Mouse (Mus musculus): ENCODE results near the gene Gm20388. TPM values are rescaled to one million over a fixed set of nuclear protein-coding genes. Genes with fewer than 3 reads are reported as not detected.

The Gm20388 gene
- polyA plus RNA-seq, 1 experiment, result 18.7 TPM

GRCm38 (mm10) chr8:121076555-121076954 lies 1165.9 kb downstream of the Gm20388 start:
- Histone ChIP-seq H3K4me1 (ENCODE audit: control insufficient read depth, insufficient read depth, low read length) (no peaks in the 10 kb centered on the region), H3K27ac (ENCODE audit: insufficient read depth, low read length) (no peak overlapping the region), H3K4me3 (replicated peaks; ENCODE audit: insufficient read depth, low read depth, low read length) (no peak overlapping the region), H3K27me3 (ENCODE audit: control insufficient read depth, insufficient read depth, low read length) (peaks cover 1% of the 10 kb centered on the region; the same call in 1 of the 2 replicates)
- WGBS, result 6% methylated on average over 7 of the region's 7 CpGs
- DNase-seq, result no peak
- TF ChIP-seq POLR2A (IDR thresholded peaks at IDR 0.05; ENCODE audit: borderline replicate concordance, insufficient read depth, low read length) (no peak), CTCF (IDR thresholded peaks at IDR 0.05; ENCODE audit: borderline replicate concordance, insufficient read depth, low read depth, low read length) (no peak)

GRCm38 (mm10) chr8:121078721-121079120 lies 1168.1 kb downstream of the Gm20388 start:
- Histone ChIP-seq H3K4me3 (replicated peaks; ENCODE audit: insufficient read depth, low read depth, low read length) (no peak overlapping the region), H3K4me1 (ENCODE audit: control insufficient read depth, insufficient read depth, low read length) (no peaks in the 10 kb centered on the region), H3K27me3 (ENCODE audit: control insufficient read depth, insufficient read depth, low read length) (peaks cover 6% of the 10 kb centered on the region; the same call in 1 of the 2 replicates), H3K27ac (ENCODE audit: insufficient read depth, low read length) (no peak overlapping the region)
- no peak for DNase-seq
- TF ChIP-seq CTCF (IDR thresholded peaks at IDR 0.05; ENCODE audit: borderline replicate concordance, insufficient read depth, low read depth, low read length), result no peak
- TF ChIP-seq POLR2A (IDR thresholded peaks at IDR 0.05; ENCODE audit: borderline replicate concordance, insufficient read depth, low read length), result no peak
- 6% methylated on average over 14 of the region's 14 CpGs for WGBS

DNA sequence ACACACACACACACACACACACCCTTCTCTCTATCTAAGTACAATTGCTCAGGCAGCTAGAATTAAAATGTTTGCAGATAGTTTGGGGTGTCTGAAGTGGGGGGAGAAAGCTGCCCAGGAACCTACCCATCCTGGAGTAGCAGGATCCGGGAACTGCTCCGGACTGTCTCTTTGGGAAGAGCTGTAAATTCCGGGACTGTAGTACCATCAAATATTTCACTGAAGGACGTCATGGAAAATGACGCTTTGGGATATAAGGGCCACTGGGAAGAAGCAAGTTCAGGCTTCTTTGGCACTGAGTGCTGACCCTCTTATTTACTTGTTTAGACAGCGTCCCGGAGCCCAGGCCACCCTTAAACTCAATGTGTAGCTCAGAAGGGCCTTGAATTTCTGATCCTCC lies 1168.6 kb downstream of the Gm20388 start:
- Histone ChIP-seq H3K4me1 (ENCODE audit: control insufficient read depth, insufficient read depth, low read length) (no peaks in the 10 kb centered on the region), H3K4me3 (replicated peaks; ENCODE audit: insufficient read depth, low read depth, low read length) (no peak overlapping the region), H3K27ac (ENCODE audit: insufficient read depth, low read length) (no peak overlapping the region), H3K27me3 (ENCODE audit: control insufficient read depth, insufficient read depth, low read length) (peaks cover 9% of the 10 kb centered on the region; the same call in 1 of the 2 replicates)
- no peak for DNase-seq
- TF ChIP-seq POLR2A (IDR thresholded peaks at IDR 0.05; ENCODE audit: borderline replicate concordance, insufficient read depth, low read length) (no peak), CTCF (IDR thresholded peaks at IDR 0.05; ENCODE audit: borderline replicate concordance, insufficient read depth, low read depth, low read length) (no peak)
- 4% methylated on average over 7 of the region's 7 CpGs for WGBS

GRCm38 (mm10) chr8:121079944-121080343 lies 1169.3 kb downstream of the Gm20388 start:
- DNase-seq, result no peak
- Histone ChIP-seq H3K4me1 (ENCODE audit: control insufficient read depth, insufficient read depth, low read length) (no peaks in the 10 kb centered on the region), H3K4me3 (replicated peaks; ENCODE audit: insufficient read depth, low read depth, low read length) (no peak overlapping the region), H3K27ac (ENCODE audit: insufficient read depth, low read length) (no peak overlapping the region), H3K27me3 (ENCODE audit: control insufficient read depth, insufficient read depth, low read length) (peaks cover 9% of the 10 kb centered on the region; the same call in 1 of the 2 replicates)
- WGBS, result 3% methylated on average over 12 of the region's 12 CpGs
- TF ChIP-seq CTCF (IDR thresholded peaks at IDR 0.05; ENCODE audit: borderline replicate concordance, insufficient read depth, low read depth, low read length) (no peak), POLR2A (IDR thresholded peaks at IDR 0.05; ENCODE audit: borderline replicate concordance, insufficient read depth, low read length) (no peak)

- no peak for TF ChIP-seq CTCF (IDR thresholded peaks at IDR 0.05; ENCODE audit: borderline replicate concordance, insufficient read depth, low read depth, low read length)
- no peak for TF ChIP-seq POLR2A (IDR thresholded peaks at IDR 0.05; ENCODE audit: borderline replicate concordance, insufficient read depth, low read length)
- no peak overlapping the region for H3K4me3 ChIP-seq (replicated peaks; ENCODE audit: insufficient read depth, low read depth, low read length)
- H3K27me3 ChIP-seq (ENCODE audit: control insufficient read depth, insufficient read depth, low read length), result peaks cover 9% of the 10 kb centered on the region; the same call in 1 of the 2 replicates
- DNase-seq, result no peak
- H3K4me1 ChIP-seq (ENCODE audit: control insufficient read depth, insufficient read depth, low read length), result no peaks in the 10 kb centered on the region
- 1% methylated on average over 49 of the region's 49 CpGs for WGBS
- H3K27ac ChIP-seq (ENCODE audit: insufficient read depth, low read length), result no peak overlapping the region
These were observed 1169.9 kb downstream of the Gm20388 start for GRCm38 (mm10) chr8:121080361-121081090.

DNA sequence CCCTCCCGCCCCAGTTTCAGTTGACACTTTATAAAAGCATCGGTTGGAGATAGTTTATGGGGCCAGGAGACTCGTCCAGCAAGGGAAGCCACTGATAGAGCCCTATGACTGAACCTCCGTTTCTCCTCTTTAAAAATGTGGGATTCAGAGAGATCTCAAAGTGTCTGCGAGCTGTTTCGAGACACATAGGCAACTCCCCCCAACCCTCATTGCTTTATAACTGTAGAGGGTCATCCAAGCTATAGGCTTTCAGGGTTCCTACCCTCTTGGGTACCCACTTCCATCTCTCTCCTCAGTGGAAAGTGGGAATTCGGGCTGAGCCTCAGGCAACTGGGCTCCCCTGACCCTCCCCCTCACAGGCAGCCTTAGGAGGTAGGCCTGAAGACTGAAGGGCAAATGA lies 1170.8 kb downstream of the Gm20388 start:
- Histone ChIP-seq H3K4me1 (ENCODE audit: control insufficient read depth, insufficient read depth, low read length) (no peaks in the 10 kb centered on the region), H3K27me3 (ENCODE audit: control insufficient read depth, insufficient read depth, low read length) (peaks cover 9% of the 10 kb centered on the region; the same call in 1 of the 2 replicates), H3K27ac (ENCODE audit: insufficient read depth, low read length) (no peak overlapping the region), H3K4me3 (replicated peaks; ENCODE audit: insufficient read depth, low read depth, low read length) (no peak overlapping the region)
- no peak for DNase-seq
- TF ChIP-seq CTCF (IDR thresholded peaks at IDR 0.05; ENCODE audit: borderline replicate concordance, insufficient read depth, low read depth, low read length) (no peak), POLR2A (IDR thresholded peaks at IDR 0.05; ENCODE audit: borderline replicate concordance, insufficient read depth, low read length) (no peak)
- 3% methylated on average over 7 of the region's 7 CpGs for WGBS

DNA sequence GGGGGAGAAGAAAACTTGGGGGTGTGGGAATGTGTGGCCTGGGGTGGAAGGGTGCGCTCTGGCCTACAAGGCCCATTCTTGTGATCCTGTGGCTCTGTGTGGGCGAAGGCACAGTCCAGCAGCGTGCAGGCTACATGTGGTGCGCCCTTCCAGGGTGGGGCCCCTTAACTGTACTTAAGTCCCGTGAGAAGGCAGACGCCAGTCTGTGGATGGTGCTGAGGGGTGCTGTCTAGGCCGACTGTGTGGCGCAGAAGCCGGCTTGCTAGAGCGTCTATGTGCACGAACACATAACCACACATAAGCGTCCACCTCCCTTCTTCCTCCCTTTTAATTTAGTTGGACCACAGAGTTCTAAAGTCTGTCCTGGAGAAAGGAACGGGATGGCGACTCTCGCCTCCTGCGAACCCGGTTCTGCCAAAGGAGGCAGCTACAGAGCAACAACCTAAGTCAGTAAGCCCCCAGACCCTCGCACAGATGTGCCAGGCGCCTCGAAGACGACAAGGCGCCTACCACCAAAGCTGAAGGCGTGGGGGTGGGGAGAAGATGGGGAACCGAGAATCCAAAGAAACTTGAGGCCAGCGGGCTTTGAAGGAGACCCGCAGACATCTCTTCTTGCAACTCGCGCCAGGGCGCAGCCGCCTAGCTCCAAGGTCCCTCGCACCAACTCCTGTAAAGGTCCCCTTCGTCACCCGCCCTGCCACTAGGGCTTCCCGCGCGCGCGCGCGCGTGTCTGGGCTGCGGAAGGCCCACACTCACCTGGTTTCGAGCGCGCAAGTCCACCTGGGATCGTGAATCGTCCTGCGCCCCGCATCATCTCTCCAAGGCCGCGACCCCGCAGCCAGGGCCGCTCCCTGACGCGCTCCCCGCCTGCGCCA lies 1171.8 kb downstream of the Gm20388 start:
- Histone ChIP-seq H3K4me1 (ENCODE audit: control insufficient read depth, insufficient read depth, low read length) (no peaks in the 10 kb centered on the region), H3K4me3 (replicated peaks; ENCODE audit: insufficient read depth, low read depth, low read length) (no peak overlapping the region), H3K27ac (ENCODE audit: insufficient read depth, low read length) (no peak overlapping the region), H3K27me3 (ENCODE audit: control insufficient read depth, insufficient read depth, low read length) (peaks cover 9% of the 10 kb centered on the region; the same call in 1 of the 2 replicates)
- no peak for DNase-seq
- WGBS, result under 1% methylated on average over 57 of the region's 57 CpGs
- no peak for TF ChIP-seq CTCF (IDR thresholded peaks at IDR 0.05; ENCODE audit: borderline replicate concordance, insufficient read depth, low read depth, low read length)
- no peak for TF ChIP-seq POLR2A (IDR thresholded peaks at IDR 0.05; ENCODE audit: borderline replicate concordance, insufficient read depth, low read length)
